Mouse (Mus musculus) T-helper 1 cell (primary cell): Measurements from ENCODE around the gene Pclo.
"Not testable (repeated sequence)": the region's sequence is repeated elsewhere in the genome, so short reads cannot be mapped to it uniquely, and the experiment has no call there.

Experiments
- in situ Hi-C: fragments of 300-600 bp; cut with MboI, MseI; formaldehyde crosslinking; loops from one replicate; pipeline ENCODE4 v1.15.1; 2025; ENCODE audit warnings: high pct_unique_total_duplicates

Gene Pclo

GRCm38 (mm10) chr5:14680419-14680818 lies 165.7 kb downstream of the Pclo start:
- in situ Hi-C loops: loop anchor here (10.0 kb wide), 1 partner anchor 1596 kb away; no protein-coding TSS in a partner anchor

- in situ Hi-C loops: no loop called here
These were observed 177.3 kb downstream of the Pclo start for GRCm38 (mm10) chr5:14691995-14692394.

GRCm38 (mm10) chr5:14696745-14697144 lies 182.0 kb downstream of the Pclo start:
- in situ Hi-C loops: no loop called here

GRCm38 (mm10) chr5:14700900-14701299 lies 186.2 kb downstream of the Pclo start:
- in situ Hi-C loops: no loop called here

GRCm38 (mm10) chr5:14705423-14705822 lies 190.7 kb downstream of the Pclo start:
- in situ Hi-C loops: no loop called here

- in situ Hi-C loops: no loop called here
These were observed 192.6 kb downstream of the Pclo start for GRCm38 (mm10) chr5:14707311-14707710.

- in situ Hi-C loops: no loop called here
These were observed 208.9 kb downstream of the Pclo start for GRCm38 (mm10) chr5:14723576-14723975.

GRCm38 (mm10) chr5:14728676-14729253 lies 214.0 kb downstream of the Pclo start:
- in situ Hi-C loops: no loop called here

GRCm38 (mm10) chr5:14750882-14751281 lies 236.2 kb downstream of the Pclo start:
- in situ Hi-C loops: no loop called here

GRCm38 (mm10) chr5:14766686-14767085 lies 252.0 kb downstream of the Pclo start:
- in situ Hi-C loops: no loop called here

GRCm38 (mm10) chr5:14782362-14783082 lies 267.8 kb downstream of the Pclo start:
- in situ Hi-C loops: no loop called here

- in situ Hi-C loops: no loop called here
These were observed 279.2 kb downstream of the Pclo start for GRCm38 (mm10) chr5:14793891-14794290.

GRCm38 (mm10) chr5:14807136-14807535 lies 292.4 kb downstream of the Pclo start:
- in situ Hi-C loops: no loop called here

- in situ Hi-C loops: loop anchor here (10.0 kb wide), 1 partner anchor 1589 kb away; no protein-coding TSS in a partner anchor
These were observed 318.6 kb downstream of the Pclo start for GRCm38 (mm10) chr5:14833165-14833860.

- in situ Hi-C loops: loop anchor here (10.0 kb wide), 1 partner anchor 1590 kb away; no protein-coding TSS in a partner anchor
These were observed 319.7 kb downstream of the Pclo start for GRCm38 (mm10) chr5:14834155-14834991.

GRCm38 (mm10) chr5:14853650-14854049 lies 338.9 kb downstream of the Pclo start:
- in situ Hi-C loops: no loop called here

- in situ Hi-C loops: not testable (repeated sequence)
These were observed 370.6 kb downstream of the Pclo start for GRCm38 (mm10) chr5:14885291-14885690.

- in situ Hi-C loops: no loop called here
These were observed 377.5 kb downstream of the Pclo start for GRCm38 (mm10) chr5:14892242-14892641.

GRCm38 (mm10) chr5:14903539-14903938 lies 388.8 kb downstream of the Pclo start:
- in situ Hi-C loops: loop anchor here (10.0 kb wide), 1 partner anchor 561 kb away; no protein-coding TSS in a partner anchor
